Mouse (Mus musculus): Measurements from ENCODE around the gene Nin.

GRCm38 (mm10) chr12:70140993-70141576 is 27.6 kb upstream of the Nin start:
- no peak for TF ChIP-seq POLR2A (IDR thresholded peaks at IDR 0.05; ENCODE audit: borderline replicate concordance, low read depth, low read length)
- no peak for TF ChIP-seq CTCF (IDR thresholded peaks at IDR 0.05; ENCODE audit: low read depth, low read length)

All from bone marrow macrophage, adult 2 months (primary cell).